Mouse (Mus musculus) testis, postnatal 14 days (tissue): ENCODE results near the gene Tor3a.

Source experiments
- DNase-seq: peaks from one replicate; pipeline ENCODE4 v3.0.0; 2021; ENCODE audit warnings: low spot score

The Tor3a gene

DNA sequence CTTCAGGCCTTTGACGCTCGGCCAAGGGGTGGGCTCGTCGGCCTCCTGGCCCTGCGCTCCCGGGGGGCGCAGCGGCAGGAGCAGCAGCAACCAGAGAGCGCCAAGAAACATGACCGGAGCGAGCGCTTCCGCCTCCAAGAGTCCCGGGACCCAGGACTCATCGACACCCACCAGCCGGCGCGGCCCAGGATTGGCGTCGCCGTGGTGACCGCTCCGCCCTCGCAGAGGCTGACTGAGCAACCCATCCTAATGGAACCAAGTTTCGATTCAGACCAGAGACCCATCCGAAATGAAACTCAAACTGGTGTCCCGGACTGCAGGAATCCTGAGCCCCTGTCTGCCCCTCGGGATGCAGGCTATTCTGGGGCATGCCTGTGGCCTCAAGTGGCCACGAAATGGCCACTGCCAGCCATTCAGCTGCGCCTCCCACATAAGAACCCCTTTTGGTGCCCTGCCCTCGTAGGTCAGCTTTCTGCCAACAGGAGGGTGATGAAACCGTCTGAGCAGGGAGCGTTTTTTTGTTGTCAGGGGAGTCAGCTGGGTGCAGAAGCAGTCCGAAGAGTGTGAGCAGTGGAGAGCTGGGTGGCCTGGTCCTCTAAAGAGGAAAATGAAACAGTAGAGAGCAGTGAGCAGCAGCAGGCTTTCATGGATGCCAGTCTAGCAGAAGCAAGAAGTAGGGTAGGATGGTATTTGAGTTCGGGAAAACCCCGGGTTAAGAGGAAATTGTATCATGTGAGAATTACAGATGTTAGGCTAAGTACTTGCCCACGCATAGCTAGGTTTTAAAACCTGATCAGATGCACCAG lies at the start of gene Tor3a:
Tor3a (minus strand) TSS at position 162 of the 806 bp plus-strand sequence.
- DNase-seq: peak; percentile 63

DNA sequence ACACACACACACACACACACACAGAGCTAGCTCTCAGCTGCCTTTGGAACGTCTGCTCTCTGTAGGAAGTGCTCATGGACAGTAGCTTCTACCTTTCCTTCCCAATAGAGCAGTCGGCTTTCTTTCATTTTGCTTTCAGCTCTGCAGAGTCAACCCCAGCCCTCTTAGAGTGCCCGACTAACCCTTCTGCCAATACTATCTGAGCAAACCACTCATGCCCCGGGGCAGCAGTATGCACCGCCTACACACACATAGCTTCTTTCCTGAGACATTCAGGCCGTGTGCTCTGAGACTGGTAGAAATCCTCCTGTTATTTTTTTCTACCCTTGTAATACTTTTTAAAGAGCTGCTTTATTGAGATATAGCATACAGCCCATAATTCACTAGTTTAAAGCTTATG lies 47.9 kb upstream of the Tor3a start:
- no peak for DNase-seq

GRCm38 (mm10) chr1:156720046-156720445 lies 45.9 kb upstream of the Tor3a start:
- DNase-seq: no peak

- DNase-seq: peak; percentile 97
Observed at GRCm38 (mm10) chr1:156718950-156719805, 45.0 kb upstream of the Tor3a start, which contains the start of gene Fam20b. TSS of gene Fam20b (minus strand) at chr1:156719086.

DNA sequence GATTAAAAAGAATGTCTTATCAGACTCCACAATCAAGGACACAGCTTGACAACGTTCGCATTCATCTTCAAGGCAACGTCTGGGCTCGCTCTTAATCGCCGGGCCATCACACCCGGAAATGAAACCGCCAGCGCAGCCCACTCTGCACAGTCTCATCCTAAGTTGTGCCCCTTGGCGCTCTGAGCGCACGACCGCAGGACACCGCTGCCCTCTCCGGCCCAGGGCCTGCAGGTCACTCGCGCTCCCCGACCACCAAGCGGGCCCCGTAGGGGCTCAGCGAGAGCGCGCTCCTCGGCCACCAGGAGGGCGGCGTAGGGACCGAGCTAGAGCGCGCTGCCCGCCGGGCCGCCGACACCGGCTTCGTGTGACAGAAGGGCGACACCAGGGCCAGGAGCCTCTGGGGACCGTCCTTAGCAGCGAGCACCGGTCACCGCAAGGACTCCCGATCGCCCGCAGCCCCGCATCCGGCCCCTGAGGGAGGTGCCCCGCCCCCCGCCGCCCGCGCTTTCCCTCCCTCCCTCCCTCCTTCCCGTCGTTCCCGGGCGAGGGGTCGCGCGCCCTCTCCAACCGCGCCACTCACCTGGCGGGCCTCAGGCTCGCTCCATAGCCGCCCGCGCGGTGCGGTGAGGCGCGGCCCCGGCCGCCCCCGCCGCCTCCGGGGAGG lies 44.3 kb upstream of the Tor3a start:
- peak; percentile 78 for DNase-seq

DNA sequence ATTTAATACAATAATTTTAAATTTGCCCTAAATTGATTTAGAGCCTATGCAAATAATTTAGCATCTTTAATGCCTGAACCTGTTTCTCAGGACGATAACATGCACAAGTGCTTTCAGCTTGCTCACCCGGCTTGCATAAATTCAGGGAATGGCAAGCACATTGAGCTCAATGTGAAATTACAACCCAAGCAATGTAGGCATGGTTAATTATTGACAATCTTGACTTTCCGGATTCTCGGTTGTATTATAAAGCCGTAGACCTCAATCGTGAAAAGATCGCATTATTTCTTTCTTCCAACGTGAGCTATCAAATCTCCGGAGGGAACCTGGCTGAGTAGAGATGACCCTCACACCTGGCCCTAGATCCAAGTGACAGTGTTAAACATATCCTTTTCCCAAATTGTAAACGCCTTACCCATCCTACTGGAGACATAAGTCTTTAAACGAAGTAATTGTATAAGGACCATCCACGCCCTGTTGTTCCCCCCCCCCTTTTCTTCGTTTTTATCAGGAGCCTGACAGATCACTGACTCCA lies 43.7 kb upstream of the Tor3a start:
- no peak for DNase-seq

GRCm38 (mm10) chr1:156716681-156717080 lies 42.5 kb upstream of the Tor3a start:
- no peak for DNase-seq

DNA sequence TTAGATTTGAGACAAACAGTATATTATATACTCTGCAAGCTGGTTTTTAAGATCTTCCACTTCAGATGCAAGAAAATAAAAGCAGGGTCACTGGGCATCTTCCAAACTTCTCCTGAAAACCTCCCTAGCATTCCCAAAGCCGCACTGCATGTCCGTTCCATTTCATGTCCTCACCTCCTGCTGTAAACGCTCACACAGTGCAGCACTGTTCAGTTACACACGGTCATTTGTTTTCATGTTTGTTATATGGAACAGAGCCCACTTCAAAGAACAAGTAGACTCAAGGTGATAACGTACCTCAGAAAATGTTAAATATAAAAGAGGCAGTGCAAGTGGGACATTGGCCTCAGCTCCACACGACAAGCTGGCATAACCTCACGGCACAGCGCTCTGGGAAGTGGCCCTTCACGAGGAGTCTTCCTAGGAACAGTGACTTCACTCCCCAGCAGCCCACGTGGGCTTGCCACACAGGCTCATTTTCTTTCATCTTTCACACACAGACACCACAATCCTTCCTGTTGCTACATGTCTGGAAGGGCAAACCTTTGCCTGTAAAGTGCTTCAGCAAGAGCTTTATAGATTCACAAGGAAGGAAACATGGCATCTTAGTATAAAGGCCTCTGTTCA lies 36.4 kb upstream of the Tor3a start:
- DNase-seq: no peak

- DNase-seq: no peak
Observed at GRCm38 (mm10) chr1:156708672-156709071, 34.5 kb upstream of the Tor3a start.

DNA sequence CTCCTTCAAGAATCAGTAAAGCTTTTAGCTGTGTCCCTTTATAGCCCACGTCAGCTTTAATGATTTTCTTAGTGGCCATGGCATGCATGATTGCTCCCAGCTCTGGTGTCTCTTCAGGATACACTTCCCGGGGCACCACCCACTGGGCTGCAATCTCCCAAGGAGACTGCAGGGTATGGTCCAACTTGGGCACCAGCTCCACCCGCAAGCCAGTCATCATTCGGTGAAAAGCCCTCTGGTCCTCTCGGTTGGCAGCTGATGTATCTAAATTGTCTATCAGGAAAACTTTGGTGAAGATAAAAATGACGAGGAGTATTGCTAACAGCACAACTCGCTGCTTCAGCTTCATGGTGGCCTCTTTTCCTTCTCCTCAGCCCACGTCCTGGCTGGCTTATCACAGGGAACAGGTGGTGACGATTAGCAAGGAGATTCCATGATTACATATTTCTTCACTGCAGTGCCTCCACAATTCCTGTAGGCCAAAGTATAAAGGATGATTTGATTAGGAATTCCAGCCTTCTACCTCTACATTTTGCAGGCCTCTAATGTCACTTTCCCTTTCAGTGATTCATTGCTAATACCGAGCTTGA lies 31.6 kb upstream of the Tor3a start:
- no peak for DNase-seq

DNA sequence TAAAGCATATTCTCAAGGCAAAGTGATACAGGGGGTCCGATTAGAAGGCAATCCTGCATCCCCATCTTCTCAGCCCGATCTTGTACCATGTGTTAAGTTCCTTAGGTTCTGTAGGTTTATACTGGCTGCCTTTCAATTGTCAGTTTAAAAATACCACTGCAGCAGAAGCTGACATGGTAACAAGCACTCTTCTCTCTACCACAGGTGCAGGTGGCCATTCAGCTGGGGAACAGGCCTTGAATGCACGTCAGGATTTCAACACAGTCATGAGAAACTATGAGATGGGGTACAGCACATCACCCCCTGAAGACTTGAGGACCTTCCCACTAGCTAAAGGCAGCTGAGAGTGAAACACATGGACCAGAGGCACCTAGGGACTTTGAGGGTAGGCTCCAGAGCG lies 29.3 kb upstream of the Tor3a start:
- no peak for DNase-seq

GRCm38 (mm10) chr1:156702151-156702550 lies 28.0 kb upstream of the Tor3a start:
- DNase-seq: no peak

DNA sequence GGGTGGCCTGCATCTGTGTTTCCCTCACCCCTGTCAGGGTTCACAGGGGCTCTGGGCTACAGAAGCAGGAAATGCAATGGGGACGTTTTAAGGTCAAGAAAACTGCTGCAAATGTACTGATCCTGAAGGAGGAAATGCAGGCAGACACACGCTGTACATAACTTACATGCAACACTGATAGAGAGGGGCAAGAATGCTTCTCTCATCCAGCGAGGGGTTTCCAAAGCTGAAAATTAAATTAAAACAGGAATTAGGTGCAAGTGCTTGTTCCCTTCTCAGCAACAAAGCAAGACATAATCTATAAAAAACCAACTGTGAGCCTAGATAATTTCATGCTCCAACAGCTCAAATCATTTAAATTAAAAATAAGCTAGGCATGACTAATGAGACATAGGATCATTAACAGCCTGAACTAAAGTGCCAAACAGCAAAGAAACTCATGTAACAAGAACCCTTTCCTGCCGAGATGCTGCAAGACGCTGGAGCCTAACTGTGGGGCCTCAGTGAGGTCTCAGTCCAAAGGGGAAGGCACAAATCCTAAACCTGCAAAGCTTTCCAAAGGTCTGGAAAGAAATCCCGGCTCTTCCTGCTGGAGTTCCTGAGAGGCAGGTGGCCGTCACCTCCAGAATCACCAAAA lies 12.0 kb upstream of the Tor3a start:
- no peak for DNase-seq

- no peak for DNase-seq
Observed at GRCm38 (mm10) chr1:156679599-156679998, 5.4 kb upstream of the Tor3a start.

DNA sequence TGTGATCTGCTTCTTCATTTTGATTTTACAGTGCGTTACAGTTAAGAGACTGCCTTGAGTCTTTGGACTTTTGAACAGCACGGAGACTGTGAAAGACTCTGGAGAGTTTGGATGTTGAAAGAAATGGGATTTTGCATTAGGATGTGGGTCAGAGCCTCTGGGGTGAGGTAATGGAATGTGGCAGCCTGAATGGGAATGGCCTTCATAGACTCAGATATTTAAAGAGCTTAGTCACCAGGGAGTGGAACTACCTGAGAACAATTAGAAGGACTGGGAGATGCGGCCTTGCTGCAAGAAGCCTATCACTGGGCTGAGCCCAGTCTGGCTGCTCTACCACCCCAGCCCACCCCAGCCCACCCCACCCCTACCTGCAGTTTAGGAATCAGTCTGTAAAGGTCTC lies 3.1 kb upstream of the Tor3a start:
- DNase-seq: no peak

GRCm38 (mm10) chr1:156676596-156676995 lies 2.4 kb upstream of the Tor3a start:
- no peak for DNase-seq

GRCm38 (mm10) chr1:156676171-156676570 lies 2.0 kb upstream of the Tor3a start:
- peak; percentile 41 for DNase-seq

GRCm38 (mm10) chr1:156673476-156674194 lies 521 bp downstream of the Tor3a start:
- DNase-seq: peak; percentile 34

GRCm38 (mm10) chr1:156672720-156673475 lies 1.3 kb downstream of the Tor3a start:
- no peak for DNase-seq
